In genomic region chr5:43723830-43724229, GRCm38 (mm10) we compare ENCODE assay signal across 13 mouse cellular contexts.
"Had no signal": no experiment of that assay in that cellular context is flagged by ENCODE, and none has a peak within 500 bp of the region (broad histone marks: within the 10 kb centered on the region; RNA-seq: fewer than 3 reads in every experiment).

No protein-coding gene starts in this region.

- DNase-seq: lung, adult 18-20 months; lung, embryonic 14.5 days; lung, postnatal 10 days; lung, postnatal 4 days; midbrain, embryonic 14.5 days; retina, postnatal 1 day; right cerebral cortex, postnatal 25 days; right cerebral cortex, postnatal 4 days; spleen, adult 18-20 months; thymus, adult 2 months; thymus, postnatal 14 days; thymus, postnatal 36 days had no signal

- ATAC-seq: midbrain, embryonic 16.5 days had no signal
